Mouse (Mus musculus): ENCODE results near the gene Amigo3.
A peak's percentile ranks its signal among the peaks of the same experiment; 100 is the strongest.

The Amigo3 gene

DNA sequence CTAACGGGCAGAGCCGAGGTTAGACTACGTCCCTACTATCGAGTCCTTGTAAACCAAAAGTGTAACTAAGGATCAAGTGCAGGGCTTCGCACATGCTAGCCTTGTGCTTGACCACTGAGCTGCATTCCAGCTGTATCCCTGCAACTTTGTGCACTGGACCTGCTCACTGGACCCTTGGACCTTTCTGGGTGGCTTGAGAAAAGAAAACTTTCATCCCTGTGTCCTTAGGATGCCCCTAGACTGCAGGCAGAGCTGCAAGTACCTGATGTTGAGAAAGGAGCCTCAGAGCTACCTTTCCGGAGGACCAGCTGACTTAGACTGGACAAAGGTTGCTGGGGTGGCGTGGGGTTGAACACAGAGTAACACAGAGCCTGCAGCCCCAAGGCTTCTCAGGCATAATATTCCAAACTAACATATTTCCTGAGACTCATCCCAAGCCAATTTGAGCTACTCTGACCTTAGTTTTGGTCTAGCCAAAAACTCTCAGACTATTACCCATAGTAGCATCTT lies 37.7 kb downstream of the Amigo3 start:
- DNase-seq = peak; percentile 76 to 85

DNA sequence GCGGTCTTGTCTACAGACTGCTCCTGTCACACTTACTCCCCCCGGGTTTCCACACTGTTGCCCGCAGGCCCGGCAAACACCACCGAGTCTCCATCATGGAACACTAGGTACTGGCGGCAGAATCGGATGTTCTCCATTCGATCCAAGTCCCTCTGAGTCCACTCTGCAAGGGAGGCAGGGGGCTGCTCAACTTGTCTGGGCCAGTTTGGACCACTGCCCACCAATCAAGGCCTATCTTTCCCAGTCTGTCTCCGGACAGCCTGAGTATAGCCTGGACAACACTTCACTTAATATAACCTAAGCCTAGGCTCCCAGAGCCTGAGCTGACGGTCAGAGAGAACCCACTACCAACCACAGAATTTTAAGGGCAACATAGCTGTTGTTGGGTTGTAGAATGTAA lies 40.6 kb downstream of the Amigo3 start:
- DNase-seq = no peak

DNA sequence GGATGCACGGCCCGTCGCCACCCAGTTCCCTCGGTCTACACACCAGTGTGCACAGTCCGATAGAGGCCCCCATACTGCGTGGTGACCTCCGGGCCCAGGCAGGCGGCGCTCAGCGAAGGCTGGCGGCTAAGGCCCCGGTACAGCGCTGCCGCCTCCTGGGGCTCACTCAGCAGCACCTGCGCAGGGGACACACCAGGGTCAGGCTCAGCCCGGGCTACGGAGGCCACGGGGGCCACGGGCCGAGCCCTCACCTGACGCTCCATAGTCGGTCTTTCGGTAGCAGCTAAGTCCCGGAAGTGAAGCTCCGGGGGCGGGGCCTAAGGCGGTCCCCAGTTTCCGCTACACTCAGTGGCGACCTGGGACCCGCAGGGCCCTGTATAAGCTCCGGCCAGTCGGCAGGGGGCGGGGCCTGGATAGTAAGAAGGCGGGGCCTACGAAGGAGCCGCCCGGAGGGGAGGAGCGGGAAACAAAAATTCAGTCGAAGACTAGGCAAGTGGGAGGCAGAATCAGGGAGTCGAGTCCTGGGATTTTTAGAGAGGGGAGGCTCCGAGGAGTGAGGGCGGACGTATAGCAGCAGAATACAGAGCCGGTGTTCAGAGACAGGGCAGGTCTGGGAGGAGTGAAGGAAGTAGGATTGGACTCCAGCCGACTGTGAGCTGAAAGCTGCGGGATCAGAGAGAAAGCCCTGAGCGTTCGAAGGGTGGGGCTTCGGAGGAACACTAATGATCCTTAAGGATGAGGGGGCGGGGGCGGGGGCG lies 41.4 kb downstream of the Amigo3 start, which contains the start of gene Apeh:
TSS of gene Apeh (minus strand) at position 423 of the 758 bp plus-strand sequence.
- peak; percentile 97 to 98 for DNase-seq

- DNase-seq = peak in 1 of 2 experiments; percentile 59
These were observed 42.0 kb downstream of the Amigo3 start for GRCm38 (mm10) chr9:108094998-108095411.

- DNase-seq = peak; percentile 73 to 77
These were observed 42.6 kb downstream of the Amigo3 start for GRCm38 (mm10) chr9:108095518-108095917.

GRCm38 (mm10) chr9:108095949-108096712 lies 43.2 kb downstream of the Amigo3 start:
- DNase-seq = no peak

GRCm38 (mm10) chr9:108099619-108100018 lies 46.7 kb downstream of the Amigo3 start:
- DNase-seq = no peak

DNA sequence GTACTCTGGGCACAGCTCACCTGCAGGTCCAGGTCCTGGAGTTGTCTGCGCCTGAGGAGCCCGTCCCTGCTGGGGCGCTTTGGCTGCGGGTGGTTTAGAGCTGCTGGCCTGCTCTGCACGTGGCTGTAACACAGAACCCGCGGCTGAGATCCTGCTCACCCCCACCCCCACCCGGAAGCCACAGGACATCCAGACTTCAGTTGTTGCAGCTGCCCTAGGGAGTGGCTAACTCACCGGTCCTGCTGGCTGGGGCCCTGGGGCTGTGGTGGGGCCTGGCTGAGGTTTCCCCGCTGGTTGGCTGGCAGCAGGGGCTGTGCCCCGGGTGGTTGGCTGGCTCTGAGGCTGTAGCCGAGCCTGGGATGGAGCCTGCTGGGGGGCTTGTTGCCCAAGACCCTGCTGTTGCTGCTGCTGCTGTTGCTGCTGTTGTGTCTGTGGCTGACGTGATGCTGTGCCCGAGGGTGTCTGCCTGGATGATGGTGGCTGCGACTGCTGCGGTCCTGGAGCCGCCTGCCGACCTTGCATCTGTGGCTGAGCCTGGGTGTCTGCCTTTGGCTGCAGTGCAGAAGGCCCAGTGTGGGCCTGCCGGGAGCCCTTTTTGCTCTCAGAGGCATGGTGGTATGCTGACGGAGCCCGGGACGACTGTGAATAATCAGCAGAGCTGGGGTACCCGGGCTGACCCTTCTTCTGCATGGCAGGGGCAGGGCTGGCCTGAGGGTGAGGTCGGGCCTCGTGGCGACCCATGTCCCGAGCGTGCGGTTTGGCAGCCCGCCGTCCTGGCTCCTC lies 52.0 kb downstream of the Amigo3 start:
- no peak for DNase-seq

All from kidney, adult 8-10 months (tissue).